Mouse (Mus musculus) bone marrow macrophage, adult 2 months (primary cell): ENCODE measurements around the gene Adamts4. TPM values are rescaled to one million over a fixed set of nuclear protein-coding genes. Genes with fewer than 3 reads are reported as not detected.
"Not testable (repeated sequence)": the region's sequence is repeated elsewhere in the genome, so short reads cannot be mapped to it uniquely, and the experiment has no call there.

Experiments used
- H3K27ac ChIP-seq: 2 replicates; pipeline ENCODE4 v1.5.1; 2012; ENCODE audit warnings: low read depth, low read length; ENCODE audit not compliant: insufficient read depth
- H3K4me1 ChIP-seq: 2 replicates; pipeline ENCODE4 v1.6.1; 2012; ENCODE audit warnings: low read length; ENCODE audit not compliant: control insufficient read depth, insufficient read depth
- H3K4me3 ChIP-seq: 2 replicates; pipeline ENCODE4 v1.5.1; 2012; ENCODE audit warnings: mild to moderate bottlenecking, low read length, moderate library complexity; ENCODE audit not compliant: insufficient read depth
- CTCF ChIP-seq: IDR thresholded peaks from 2 replicates; pipeline ENCODE4 v1.5.1; 2012; ENCODE audit warnings: low read depth, mild to moderate bottlenecking, low read length, moderate library complexity
- POLR2A ChIP-seq: IDR thresholded peaks from 2 replicates; pipeline ENCODE4 v1.6.1; 2012; ENCODE audit warnings: mild to moderate bottlenecking, low read depth, low read length, borderline replicate concordance
- polyA plus RNA-seq: library from polyadenylated mRNA; stranded (reverse); fragments of >200 nt; gene quantifications from 2 replicates; pipeline ENCODE4 v1.2.4, GENCODE M21; 2012; ENCODE audit not compliant: missing spikeins, insufficient read depth, insufficient read length

Adamts4 gene
- polyA plus RNA-seq, 1 experiment, result not detected

DNA sequence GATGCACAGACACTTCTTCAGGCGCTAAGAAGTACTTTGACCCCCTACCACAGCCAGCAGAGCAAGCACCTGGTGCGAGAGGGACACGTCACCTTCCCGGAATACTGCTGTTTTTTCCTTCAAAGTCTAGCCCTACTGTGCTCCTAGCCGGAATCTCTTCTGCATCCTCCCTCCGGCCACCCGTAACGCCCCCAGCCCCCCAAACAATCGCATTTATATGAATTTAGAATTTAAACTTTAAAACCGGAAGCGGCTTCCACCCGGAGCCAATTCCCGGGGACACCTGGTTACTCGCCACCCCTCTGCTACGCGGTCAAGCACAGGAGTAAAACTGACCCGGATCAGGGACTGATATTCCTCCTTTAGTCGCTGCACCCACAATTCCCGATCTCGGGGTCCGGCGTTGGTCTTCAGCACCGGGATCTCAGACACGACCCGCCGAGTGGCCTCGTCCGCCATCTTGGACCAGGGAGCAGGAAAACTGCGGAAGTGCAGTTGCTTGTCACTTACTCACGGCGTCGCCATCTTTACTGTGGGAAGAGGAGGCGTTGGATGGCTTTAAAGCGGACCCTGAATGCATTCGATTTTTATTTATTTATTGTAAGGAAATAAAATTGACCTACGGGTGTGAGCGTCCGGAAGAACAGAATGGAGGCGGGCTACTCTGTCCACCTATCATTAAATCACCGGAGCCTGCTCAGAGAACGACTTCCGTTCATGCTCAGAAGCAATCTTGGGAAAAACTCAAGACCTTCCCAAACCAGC lies 44.3 kb downstream of the Adamts4 start, which contains the start of gene Ufc1:
Gene Ufc1, minus strand, starts transcription at position 727 of the 765 bp plus-strand sequence.
- H3K27ac ChIP-seq, result peak within 1 kb of the TSS; percentile 88
- H3K4me3 ChIP-seq, result peak within 1 kb of the TSS; percentile 68
- no peak for TF ChIP-seq CTCF
- no peak for TF ChIP-seq POLR2A
- H3K4me1 ChIP-seq, result peaks cover 2% of the 10 kb centered on the region; the same call in 1 of the 2 replicates

DNA sequence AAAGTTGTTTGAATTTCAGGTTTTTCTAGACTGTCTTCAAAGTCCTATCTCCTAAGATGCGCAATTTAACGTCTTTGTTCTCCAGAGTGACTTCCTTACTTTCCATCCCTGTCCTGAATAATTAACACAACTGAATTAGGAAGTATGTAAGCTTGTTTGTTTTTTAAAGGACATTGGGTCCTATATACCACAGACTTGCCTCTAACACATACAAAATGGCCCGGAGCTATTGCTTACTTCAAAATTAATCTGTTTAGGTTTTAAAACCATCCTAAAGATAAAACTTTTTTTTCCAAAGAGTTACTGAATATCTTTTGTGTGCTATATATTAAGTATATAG lies 44.8 kb downstream of the Adamts4 start:
- Histone ChIP-seq H3K27ac (peak overlapping the region; percentile 88), H3K4me1 (peaks cover 2% of the 10 kb centered on the region; the same call in 1 of the 2 replicates), H3K4me3 (peak overlapping the region; percentile 68)
- no peak for TF ChIP-seq POLR2A
- no peak for TF ChIP-seq CTCF

DNA sequence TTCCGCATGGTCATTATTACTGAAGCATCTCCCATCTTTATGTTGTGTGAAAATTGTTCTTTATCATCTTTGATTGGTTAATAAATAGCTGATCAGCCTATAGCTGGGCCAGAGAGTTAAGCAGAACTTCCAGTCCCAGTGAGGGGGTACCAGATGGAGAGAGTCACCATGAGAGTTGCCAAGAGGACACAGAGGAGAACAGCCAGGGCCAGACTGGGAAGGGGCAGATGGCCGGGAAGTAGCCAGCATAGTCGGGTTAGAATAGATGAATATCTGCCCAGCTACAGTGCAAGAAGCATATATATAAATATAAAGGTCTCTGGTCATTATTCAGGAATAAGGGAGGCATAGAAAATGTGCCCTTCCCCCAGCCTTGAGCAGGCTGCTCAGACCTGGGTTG lies 48.0 kb downstream of the Adamts4 start:
- H3K4me3 ChIP-seq, result no peak overlapping the region

DNA sequence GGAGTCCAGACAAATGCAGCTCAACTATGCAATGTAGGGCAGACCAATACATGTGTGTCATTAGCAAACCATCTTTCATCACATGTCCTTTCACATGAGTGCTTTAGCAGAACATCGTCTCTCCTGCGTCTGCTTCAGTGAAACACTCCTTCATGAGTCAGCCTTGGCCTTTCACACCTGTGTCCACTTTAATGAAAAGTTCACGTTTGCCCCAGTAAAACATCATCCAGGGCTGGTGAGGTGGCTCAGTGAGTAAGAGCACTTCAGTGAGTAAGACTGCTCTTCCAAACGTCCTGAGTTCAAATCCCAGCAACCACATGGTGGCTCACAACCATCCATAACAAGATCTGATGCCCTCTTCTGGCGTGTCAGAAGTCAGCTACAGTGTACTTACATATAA lies 55.9 kb downstream of the Adamts4 start:
- H3K4me1 ChIP-seq, H3K27ac ChIP-seq, H3K4me3 ChIP-seq: not testable (repeated sequence)

More for the DNA sequence above, 48.0 kb downstream of the Adamts4 start:
- H3K4me1 ChIP-seq, result peaks cover 2% of the 10 kb centered on the region; the same call in 1 of the 2 replicates
- TF ChIP-seq POLR2A (no peak), CTCF (no peak)
- H3K27ac ChIP-seq, result no peak overlapping the region

DNA sequence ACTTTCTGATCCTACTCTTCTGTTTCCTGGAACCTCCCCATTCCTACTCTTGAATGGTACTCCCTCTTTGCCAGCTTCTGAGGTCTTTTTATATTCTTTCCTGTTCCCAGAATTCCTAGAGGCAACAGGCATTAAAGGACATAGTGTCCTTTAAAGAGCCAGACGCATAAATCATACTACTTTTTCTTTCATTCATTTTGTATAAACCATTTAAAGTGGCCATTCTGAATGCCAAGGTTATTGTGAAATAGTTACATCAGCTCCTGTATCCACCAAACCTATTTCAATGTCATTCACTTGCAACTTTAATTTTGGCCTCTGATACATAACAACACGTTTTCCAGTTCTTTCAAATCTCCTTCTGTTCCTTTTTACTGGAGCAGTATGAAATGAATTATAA lies 59.1 kb downstream of the Adamts4 start:
- Histone ChIP-seq H3K4me1 (no peaks in the 10 kb centered on the region), H3K27ac (no peak overlapping the region), H3K4me3 (no peak overlapping the region)
- no peak for TF ChIP-seq POLR2A

Other genes starting within 250 kb of the Adamts4 start
- 84.3 and 86.6 TPM in 2 replicates for gene Fcgr4, start 231.5 kb upstream of the Adamts4 start, polyA plus RNA-seq
- 1,121 and 1,154 TPM in 2 replicates for gene Fcgr3, start 185.5 kb upstream of the Adamts4 start, polyA plus RNA-seq
- 4.5 and 5.7 TPM in 2 replicates for gene Cfap126, start 136.5 kb upstream of the Adamts4 start, polyA plus RNA-seq
- gene Sdhc, start 99.8 kb upstream of the Adamts4 start, polyA plus RNA-seq, result 205 and 226 TPM in 2 replicates
- gene Mpz, start 99.7 kb upstream of the Adamts4 start, polyA plus RNA-seq, result 2.0 TPM in 1 of 2 replicates, not detected in the other
- gene Pcp4l1, start 54.2 kb upstream of the Adamts4 start, polyA plus RNA-seq, result 120 and 145 TPM in 2 replicates
- gene Nr1i3, start 36.5 kb upstream of the Adamts4 start, polyA plus RNA-seq, result not detected in 2 replicates
- gene Tomm40l, start 27.9 kb upstream of the Adamts4 start, polyA plus RNA-seq, result 25.8 and 27.3 TPM in 2 replicates
- not detected in 2 replicates for gene Apoa2, start 25.4 kb upstream of the Adamts4 start, polyA plus RNA-seq
- 3,398 and 3,733 TPM in 2 replicates for gene Fcer1g, start 16.1 kb upstream of the Adamts4 start, polyA plus RNA-seq
- 122 and 131 TPM in 2 replicates for gene Ndufs2, start 967 bp downstream of the Adamts4 start, polyA plus RNA-seq
- gene B4galt3, start 19.9 kb downstream of the Adamts4 start, polyA plus RNA-seq, result 40.4 and 46.1 TPM in 2 replicates
- 28.1 and 38.1 TPM in 2 replicates for gene Ppox, start 30.8 kb downstream of the Adamts4 start, polyA plus RNA-seq
- 45.1 and 53.8 TPM in 2 replicates for gene Usp21, start 37.6 kb downstream of the Adamts4 start, polyA plus RNA-seq
- 97.2 and 100 TPM in 2 replicates for gene Ufc1, start 44.6 kb downstream of the Adamts4 start, polyA plus RNA-seq
- 34.3 and 43.5 TPM in 2 replicates for gene Dedd, start 78.7 kb downstream of the Adamts4 start, polyA plus RNA-seq
- gene Nit1, start 95.2 kb downstream of the Adamts4 start, polyA plus RNA-seq, result 31.9 and 34.7 TPM in 2 replicates
- gene Pfdn2, start 95.2 kb downstream of the Adamts4 start, polyA plus RNA-seq, result 64.4 and 74.8 TPM in 2 replicates
- gene Klhdc9, start 110.4 kb downstream of the Adamts4 start, polyA plus RNA-seq, result not detected in 2 replicates
- 9.7 and 11.5 TPM in 2 replicates for gene Nectin4, start 119.7 kb downstream of the Adamts4 start, polyA plus RNA-seq
- gene Arhgap30, start 138.5 kb downstream of the Adamts4 start, polyA plus RNA-seq, result 178 and 182 TPM in 2 replicates
- 94.4 and 98.8 TPM in 2 replicates for gene Usf1, start 160.9 kb downstream of the Adamts4 start, polyA plus RNA-seq
- 7.7 and 16.7 TPM in 2 replicates for gene Tstd1, start 168.5 kb downstream of the Adamts4 start, polyA plus RNA-seq
- 5.9 and 6.6 TPM in 2 replicates for gene F11r, start 187.1 kb downstream of the Adamts4 start, polyA plus RNA-seq